Mouse (Mus musculus): ENCODE results near the gene Rimbp2. TPM values are rescaled to one million over a fixed set of nuclear protein-coding genes. Genes with fewer than 3 reads are reported as not detected.
"Not testable (repeated sequence)": the region's sequence is repeated elsewhere in the genome, so short reads cannot be mapped to it uniquely, and the experiment has no call there.

Rimbp2 gene
- polyA plus RNA-seq, 1 experiment from 2014 or later: 0.37 TPM

- Histone ChIP-seq H3K4me3 (ENCODE audit: low read depth, low read length) (no peak overlapping the region), H3K36me3 (ENCODE audit: control insufficient read depth, insufficient read depth, low read length) (no peaks in the 10 kb centered on the region), H3K4me2 (no peak overlapping the region), H3K9me3 (ENCODE audit: control insufficient read depth, low read length) (peaks cover 5% of the 10 kb centered on the region; the same call in 1 of the 2 replicates), H3K27me3 (replicated peaks; ENCODE audit: control insufficient read depth, insufficient read depth, low read length) (no peaks in the 10 kb centered on the region), H3K27ac (ENCODE audit: low read depth, low read length) (no peak overlapping the region), H3K9ac (ENCODE audit: low read depth, low read length) (no peak overlapping the region), H3K4me1 (replicated peaks; ENCODE audit: control insufficient read depth, insufficient read depth, low read length) (no peaks in the 10 kb centered on the region)
- ATAC-seq (replicated peaks; ENCODE audit: low FRiP score) (no peak), DNase-seq (ENCODE audit: low spot score) (no peak)
- WGBS: 94% methylated on average over 7 of the region's 7 CpGs
Measured at GRCm38 (mm10) chr5:128978957-128979356, 25.7 kb upstream of the Rimbp2 start.

GRCm38 (mm10) chr5:128977466-128977865, 24.2 kb upstream of the Rimbp2 start:
- H3K36me3 ChIP-seq (ENCODE audit: control insufficient read depth, insufficient read depth, low read length); H3K4me2 ChIP-seq; H3K4me1 ChIP-seq (replicated peaks; ENCODE audit: control insufficient read depth, insufficient read depth, low read length); H3K27ac ChIP-seq (ENCODE audit: low read depth, low read length); ATAC-seq (replicated peaks; ENCODE audit: low FRiP score); H3K4me3 ChIP-seq (ENCODE audit: low read depth, low read length); H3K9me3 ChIP-seq (ENCODE audit: control insufficient read depth, low read length); DNase-seq (ENCODE audit: low spot score); H3K9ac ChIP-seq (ENCODE audit: low read depth, low read length); H3K27me3 ChIP-seq (replicated peaks; ENCODE audit: control insufficient read depth, insufficient read depth, low read length): not testable (repeated sequence)
- 56% methylated on average over 1 of the region's 1 CpGs for WGBS

GRCm38 (mm10) chr5:128976266-128976665, 23.0 kb upstream of the Rimbp2 start:
- ATAC-seq (replicated peaks; ENCODE audit: low FRiP score) (no peak), DNase-seq (ENCODE audit: low spot score) (no peak)
- no peak overlapping the region for H3K4me3 ChIP-seq (ENCODE audit: low read depth, low read length)
- peaks cover 5% of the 10 kb centered on the region; the same call in 1 of the 2 replicates for H3K9me3 ChIP-seq (ENCODE audit: control insufficient read depth, low read length)
- H3K9ac ChIP-seq (ENCODE audit: low read depth, low read length): no peak overlapping the region
- H3K27me3 ChIP-seq (replicated peaks; ENCODE audit: control insufficient read depth, insufficient read depth, low read length): no peaks in the 10 kb centered on the region
- H3K27ac ChIP-seq (ENCODE audit: low read depth, low read length): no peak overlapping the region
- WGBS: 36% methylated on average over 4 of the region's 4 CpGs
- H3K4me1 ChIP-seq (replicated peaks; ENCODE audit: control insufficient read depth, insufficient read depth, low read length): no peaks in the 10 kb centered on the region
- H3K4me2 ChIP-seq: no peak overlapping the region
- H3K36me3 ChIP-seq (ENCODE audit: control insufficient read depth, insufficient read depth, low read length): no peaks in the 10 kb centered on the region

- Histone ChIP-seq H3K9me3 (ENCODE audit: control insufficient read depth, low read length) (no peaks in the 10 kb centered on the region), H3K4me3 (ENCODE audit: low read depth, low read length) (no peak overlapping the region), H3K36me3 (ENCODE audit: control insufficient read depth, insufficient read depth, low read length) (no peaks in the 10 kb centered on the region), H3K27ac (ENCODE audit: low read depth, low read length) (no peak overlapping the region), H3K4me2 (peak overlapping the region; percentile 16; the same call in 1 of the 2 replicates), H3K27me3 (replicated peaks; ENCODE audit: control insufficient read depth, insufficient read depth, low read length) (no peaks in the 10 kb centered on the region), H3K4me1 (replicated peaks; ENCODE audit: control insufficient read depth, insufficient read depth, low read length) (no peaks in the 10 kb centered on the region), H3K9ac (ENCODE audit: low read depth, low read length) (no peak overlapping the region)
- WGBS: 22% methylated on average over 14 of the region's 14 CpGs
- DNase-seq (ENCODE audit: low spot score): peak; percentile 63
- 0 out of 2 replicates have a peak, but pooled peaks have one; percentile 23 for ATAC-seq (replicated peaks; ENCODE audit: low FRiP score)
Measured at GRCm38 (mm10) chr5:128971298-128971697, 18.0 kb upstream of the Rimbp2 start.

DNA sequence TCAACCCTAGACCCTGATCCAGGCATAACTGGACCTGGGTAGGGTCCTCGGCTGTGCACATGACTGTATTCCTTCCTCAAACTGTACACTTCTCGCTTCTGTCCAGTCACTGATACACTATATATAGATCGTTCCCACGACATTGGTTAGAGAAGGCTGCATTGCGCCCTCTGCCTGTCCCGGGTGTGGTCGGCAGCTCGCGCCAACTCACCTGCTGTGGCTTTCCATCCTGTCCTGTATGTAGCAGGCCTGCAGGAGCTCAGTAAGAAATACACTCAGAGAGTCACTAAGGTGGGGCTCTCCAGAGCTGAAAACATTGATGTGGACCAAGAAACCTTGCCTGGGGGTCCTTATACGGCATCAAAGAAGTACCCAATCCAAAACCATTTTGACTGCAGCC, 17.6 kb upstream of the Rimbp2 start:
- no peak for DNase-seq (ENCODE audit: low spot score)
- 63% methylated on average over 10 of the region's 10 CpGs for WGBS
- ATAC-seq (replicated peaks; ENCODE audit: low FRiP score): no peak
- H3K9me3 ChIP-seq (ENCODE audit: control insufficient read depth, low read length): no peaks in the 10 kb centered on the region
- no peaks in the 10 kb centered on the region for H3K36me3 ChIP-seq (ENCODE audit: control insufficient read depth, insufficient read depth, low read length)
- H3K9ac ChIP-seq (ENCODE audit: low read depth, low read length): no peak overlapping the region
- no peaks in the 10 kb centered on the region for H3K27me3 ChIP-seq (replicated peaks; ENCODE audit: control insufficient read depth, insufficient read depth, low read length)
- H3K4me2 ChIP-seq: peak overlapping the region; percentile 16
- H3K27ac ChIP-seq (ENCODE audit: low read depth, low read length): no peak overlapping the region
- no peak overlapping the region for H3K4me3 ChIP-seq (ENCODE audit: low read depth, low read length)
- no peaks in the 10 kb centered on the region for H3K4me1 ChIP-seq (replicated peaks; ENCODE audit: control insufficient read depth, insufficient read depth, low read length)

DNA sequence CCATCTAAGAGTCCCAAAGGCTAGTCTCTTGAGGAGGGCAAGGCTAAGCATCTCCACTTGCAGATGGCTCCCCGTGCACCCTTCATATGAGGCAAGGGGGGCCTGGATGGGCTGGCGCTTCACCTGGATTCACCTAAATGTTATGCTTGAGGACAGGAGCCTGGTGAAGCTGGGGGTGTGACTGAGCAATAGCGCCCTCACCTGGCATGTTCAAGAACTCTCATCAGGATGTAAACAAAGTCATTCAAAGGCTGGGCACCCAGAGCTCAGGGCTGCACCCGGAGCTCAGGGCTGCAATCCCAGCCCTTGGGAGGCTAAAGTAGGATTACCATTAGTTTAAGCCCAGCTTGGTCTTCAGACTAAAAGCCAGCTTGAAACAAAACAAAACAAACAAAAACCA, 11.1 kb upstream of the Rimbp2 start:
- Histone ChIP-seq H3K27me3 (replicated peaks; ENCODE audit: control insufficient read depth, insufficient read depth, low read length) (no peaks in the 10 kb centered on the region), H3K27ac (ENCODE audit: low read depth, low read length) (no peak overlapping the region), H3K4me2 (no peak overlapping the region), H3K36me3 (ENCODE audit: control insufficient read depth, insufficient read depth, low read length) (no peaks in the 10 kb centered on the region), H3K9me3 (ENCODE audit: control insufficient read depth, low read length) (peaks cover 3% of the 10 kb centered on the region; the same call in 1 of the 2 replicates), H3K9ac (ENCODE audit: low read depth, low read length) (no peak overlapping the region), H3K4me3 (ENCODE audit: low read depth, low read length) (no peak overlapping the region), H3K4me1 (replicated peaks; ENCODE audit: control insufficient read depth, insufficient read depth, low read length) (no peaks in the 10 kb centered on the region)
- DNase-seq (ENCODE audit: low spot score) (no peak), ATAC-seq (replicated peaks; ENCODE audit: low FRiP score) (no peak)
- 47% methylated on average over 4 of the region's 4 CpGs for WGBS

- Histone ChIP-seq H3K4me1 (replicated peaks; ENCODE audit: control insufficient read depth, insufficient read depth, low read length) (no peaks in the 10 kb centered on the region), H3K4me3 (ENCODE audit: low read depth, low read length) (no peak overlapping the region), H3K9me3 (ENCODE audit: control insufficient read depth, low read length) (peaks cover 3% of the 10 kb centered on the region; the same call in 1 of the 2 replicates), H3K27me3 (replicated peaks; ENCODE audit: control insufficient read depth, insufficient read depth, low read length) (no peaks in the 10 kb centered on the region), H3K4me2 (no peak overlapping the region), H3K27ac (ENCODE audit: low read depth, low read length) (no peak overlapping the region), H3K9ac (ENCODE audit: low read depth, low read length) (no peak overlapping the region), H3K36me3 (ENCODE audit: control insufficient read depth, insufficient read depth, low read length) (no peaks in the 10 kb centered on the region)
- DNase-seq (ENCODE audit: low spot score): no peak
- 82% methylated on average over 3 of the region's 3 CpGs for WGBS
- ATAC-seq (replicated peaks; ENCODE audit: low FRiP score): no peak
Measured at GRCm38 (mm10) chr5:128958916-128959315, 5.6 kb upstream of the Rimbp2 start.

GRCm38 (mm10) chr5:128954371-128954770, 1.1 kb upstream of the Rimbp2 start:
- DNase-seq (ENCODE audit: low spot score); H3K9me3 ChIP-seq (ENCODE audit: control insufficient read depth, low read length); H3K36me3 ChIP-seq (ENCODE audit: control insufficient read depth, insufficient read depth, low read length); ATAC-seq (replicated peaks; ENCODE audit: low FRiP score); H3K4me3 ChIP-seq (ENCODE audit: low read depth, low read length); H3K4me1 ChIP-seq (replicated peaks; ENCODE audit: control insufficient read depth, insufficient read depth, low read length); H3K4me2 ChIP-seq; H3K27ac ChIP-seq (ENCODE audit: low read depth, low read length); H3K9ac ChIP-seq (ENCODE audit: low read depth, low read length): not testable (repeated sequence)
- peaks cover 15% of the 10 kb centered on the region for H3K27me3 ChIP-seq (replicated peaks; ENCODE audit: control insufficient read depth, insufficient read depth, low read length)
- WGBS: 74% methylated on average over 5 of the region's 5 CpGs

DNA sequence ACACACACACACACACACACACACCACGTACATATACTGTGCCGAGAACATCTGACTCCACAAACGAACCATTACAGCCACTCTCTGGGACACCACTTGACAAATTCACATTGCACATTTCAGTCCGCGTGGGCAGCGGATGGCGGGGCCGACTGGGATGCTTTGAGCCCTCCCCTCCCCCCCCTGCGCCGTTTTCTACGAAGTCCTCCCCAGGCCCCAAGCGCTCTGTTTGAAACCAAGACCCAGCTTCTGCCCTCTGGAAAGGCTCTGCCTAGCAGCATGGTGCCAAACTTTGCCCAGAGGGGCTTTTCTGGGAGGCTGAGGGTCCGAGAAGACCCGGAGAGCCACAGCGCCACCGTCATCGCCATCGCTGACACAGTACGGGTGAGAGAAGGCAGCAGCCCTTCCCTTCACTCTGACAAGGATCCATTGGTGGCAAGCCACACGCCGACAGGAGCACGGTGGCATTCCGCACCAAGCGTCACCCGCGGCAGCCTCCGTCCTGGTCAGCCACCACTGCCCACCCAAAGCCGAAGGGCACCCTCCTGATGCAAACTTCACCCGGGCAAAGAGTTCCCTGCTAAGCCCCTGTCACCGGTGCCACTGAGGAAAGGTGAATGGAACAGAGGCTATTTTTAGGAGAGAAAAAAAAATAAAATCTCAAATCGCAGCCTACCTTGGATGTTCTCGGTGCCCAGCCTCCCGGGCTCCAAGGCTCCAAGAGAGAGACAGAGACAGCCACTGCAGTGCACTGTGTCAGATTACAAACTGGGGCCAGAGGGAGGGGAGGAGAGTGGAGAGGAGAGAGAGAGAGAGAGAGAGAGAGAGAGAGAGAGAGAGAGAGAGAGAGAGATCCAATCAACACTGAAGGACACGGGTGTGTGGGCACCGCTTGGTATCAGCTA, 743 bp downstream of the Rimbp2 start:
- H3K27ac ChIP-seq (ENCODE audit: low read depth, low read length): no peak overlapping the region
- H3K4me2 ChIP-seq: peak overlapping the region; percentile 66
- H3K4me3 ChIP-seq (ENCODE audit: low read depth, low read length): peak overlapping the region; percentile 33

More for the DNA sequence above, 743 bp downstream of the Rimbp2 start:
- ATAC-seq (replicated peaks; ENCODE audit: low FRiP score) (no peak), DNase-seq (ENCODE audit: low spot score) (no peak)
- Histone ChIP-seq H3K9ac (ENCODE audit: low read depth, low read length) (no peak overlapping the region), H3K27me3 (replicated peaks; ENCODE audit: control insufficient read depth, insufficient read depth, low read length) (peaks cover 15% of the 10 kb centered on the region), H3K9me3 (ENCODE audit: control insufficient read depth, low read length) (no peaks in the 10 kb centered on the region), H3K36me3 (ENCODE audit: control insufficient read depth, insufficient read depth, low read length) (no peaks in the 10 kb centered on the region), H3K4me1 (replicated peaks; ENCODE audit: control insufficient read depth, insufficient read depth, low read length) (no peaks in the 10 kb centered on the region)
- 6% methylated on average over 35 of the region's 35 CpGs for WGBS

Data from liver, embryonic 11.5 days (tissue).